ENCODE assay signal across 18 mouse cellular contexts in genomic region chr19:10665093-10665492, GRCm38 (mm10). TPM values are rescaled to one million over a fixed set of nuclear protein-coding genes. Genes with fewer than 3 reads are reported as not detected.
DNase-seq lines count a peak whose midpoint lies in the region; ATAC-seq and TF ChIP-seq lines count a peak whose summit lies in the region.
"Had no signal": no experiment of that assay in that cellular context is flagged by ENCODE, and none has a peak within 500 bp of the region (broad histone marks: within the 10 kb centered on the region; RNA-seq: fewer than 3 reads in every experiment).

No protein-coding gene starts in this region.

- H3K27me3 ChIP-seq in lung, postnatal 0 days (replicated peaks; ENCODE audit: insufficient read depth, low read length) = no peaks in the 10 kb centered on the region
- H3K27me3 ChIP-seq in forebrain, postnatal 0 days (ENCODE audit: insufficient read depth, low read length) = no peaks in the 10 kb centered on the region
- no peaks in the 10 kb centered on the region for H3K27me3 ChIP-seq in liver, postnatal 0 days (ENCODE audit: insufficient read depth, low read length)
- H3K27me3 ChIP-seq: heart, embryonic 13.5 days; kidney, embryonic 15.5 days; neural tube, embryonic 12.5 days had no signal

- no peaks in the 10 kb centered on the region for H3K4me1 ChIP-seq in lung, postnatal 0 days (ENCODE audit: insufficient read depth, low read depth, low read length)
- H3K4me1 ChIP-seq in forebrain, postnatal 0 days (ENCODE audit: insufficient read depth) = no peaks in the 10 kb centered on the region
- H3K4me1 ChIP-seq in liver, postnatal 0 days (ENCODE audit: insufficient read depth) = peaks cover 10% of the 10 kb centered on the region
- H3K4me1 ChIP-seq: embryonic facial prominence, embryonic 10.5 days; heart, embryonic 13.5 days; kidney, embryonic 15.5 days; neural tube, embryonic 12.5 days had no signal

- no peak overlapping the region for H3K4me3 ChIP-seq in lung, postnatal 0 days (ENCODE audit: low read depth, low read length)
- H3K4me3 ChIP-seq in forebrain, postnatal 0 days (ENCODE audit: low read depth, low read length) = no peak overlapping the region
- H3K4me3 ChIP-seq in liver, postnatal 0 days (ENCODE audit: low read depth, low read length) = no peak overlapping the region
- H3K4me3 ChIP-seq: embryonic facial prominence, embryonic 10.5 days; erythroblast, embryonic 14.5 days; heart, embryonic 13.5 days; kidney, embryonic 15.5 days; neural tube, embryonic 12.5 days had no signal

- TF ChIP-seq EP300 in lung, postnatal 0 days (IDR thresholded peaks at IDR 0.05) = no peak
- no peak for TF ChIP-seq EP300 in liver, postnatal 0 days (IDR thresholded peaks at IDR 0.05; ENCODE audit: low read depth)

- no peak for ATAC-seq in CD4-positive, CD25-positive, alpha-beta regulatory T cell, adult 4 months
- ATAC-seq in lung, postnatal 0 days = peak; percentile 55
- 0 out of 2 replicates have a peak, but pooled peaks have one; percentile 8 for ATAC-seq in forebrain, postnatal 0 days
- ATAC-seq in liver, postnatal 0 days = peak; percentile 22; the same call in 1 of the 2 replicates
- ATAC-seq: activated CD4-positive, CD25-positive, alpha-beta regulatory T cell, adult 4 months had no signal

- no peak overlapping the region for H3K27ac ChIP-seq in lung, postnatal 0 days (ENCODE audit: low read length)
- H3K27ac ChIP-seq in forebrain, postnatal 0 days (ENCODE audit: low read depth, low read length) = no peak overlapping the region
- H3K27ac ChIP-seq in liver, postnatal 0 days (ENCODE audit: low read depth) = peak overlapping the region; percentile 19; the same call in 1 of the 2 replicates
- H3K27ac ChIP-seq: embryonic facial prominence, embryonic 10.5 days; heart, embryonic 13.5 days; kidney, embryonic 15.5 days; neural tube, embryonic 12.5 days had no signal

- WGBS in lung, postnatal 0 days = 43% methylated on average over 3 of the region's 3 CpGs
- WGBS in forebrain, postnatal 0 days = 68% methylated on average over 3 of the region's 3 CpGs
- WGBS in liver, postnatal 0 days (ENCODE audit: insufficient replicate concordance) = 47% methylated on average over 3 of the region's 3 CpGs

- no peaks in the 10 kb centered on the region for H3K36me3 ChIP-seq in lung, postnatal 0 days (ENCODE audit: insufficient read depth, low read length)
- H3K36me3 ChIP-seq in forebrain, postnatal 0 days (ENCODE audit: insufficient read depth) = no peaks in the 10 kb centered on the region
- no peaks in the 10 kb centered on the region for H3K36me3 ChIP-seq in liver, postnatal 0 days (replicated peaks; ENCODE audit: insufficient read depth, low read length)
- H3K36me3 ChIP-seq: embryonic facial prominence, embryonic 10.5 days; heart, embryonic 13.5 days; kidney, embryonic 15.5 days; neural tube, embryonic 12.5 days had no signal

- no peak overlapping the region for H3K4me2 ChIP-seq in lung, postnatal 0 days (replicated peaks; ENCODE audit: low read depth, low read length)
- no peak overlapping the region for H3K4me2 ChIP-seq in forebrain, postnatal 0 days (ENCODE audit: low read depth)
- H3K4me2 ChIP-seq in liver, postnatal 0 days (ENCODE audit: low read depth, low read length) = no peak overlapping the region
- H3K4me2 ChIP-seq: heart, embryonic 13.5 days; kidney, embryonic 15.5 days; neural tube, embryonic 12.5 days had no signal

- DNase-seq in CD4-positive, CD25-positive, alpha-beta regulatory T cell, adult 2 months (ENCODE audit: low read depth, low spot score) = peak; percentile 9
- no peak for DNase-seq in lung, postnatal 0 days (ENCODE audit: low spot score)
- DNase-seq in lung, adult 18-20 months = no peak
- DNase-seq in forebrain, postnatal 0 days = no peak
- peak; percentile 56 for DNase-seq in liver, postnatal 0 days
- DNase-seq in cerebellum, postnatal 4 days (ENCODE audit: low spot score in 2 of 2) = no peak
- DNase-seq in urinary bladder, adult 2 months (ENCODE audit: low spot score) = no peak

- H3K9ac ChIP-seq in lung, postnatal 0 days (replicated peaks; ENCODE audit: low read depth) = no peak overlapping the region
- H3K9ac ChIP-seq in forebrain, postnatal 0 days = no peak overlapping the region
- no peak overlapping the region for H3K9ac ChIP-seq in liver, postnatal 0 days (replicated peaks)
- H3K9ac ChIP-seq: heart, embryonic 13.5 days; kidney, embryonic 15.5 days; neural tube, embryonic 12.5 days had no signal

- no peaks in the 10 kb centered on the region for H3K9me3 ChIP-seq in lung, postnatal 0 days (ENCODE audit: low read length)
- H3K9me3 ChIP-seq in forebrain, postnatal 0 days (ENCODE audit: low read length) = no peaks in the 10 kb centered on the region
- no peaks in the 10 kb centered on the region for H3K9me3 ChIP-seq in liver, postnatal 0 days (ENCODE audit: low read length)
- H3K9me3 ChIP-seq: embryonic facial prominence, embryonic 10.5 days; heart, embryonic 13.5 days; kidney, embryonic 15.5 days; neural tube, embryonic 12.5 days had no signal

- TF ChIP-seq CTCF in lung, postnatal 0 days (IDR thresholded peaks at IDR 0.05) = no peak
- no peak for TF ChIP-seq CTCF in forebrain, postnatal 0 days (IDR thresholded peaks at IDR 0.05; ENCODE audit: low read depth)
- TF ChIP-seq CTCF in liver, postnatal 0 days (IDR thresholded peaks at IDR 0.05; ENCODE audit: low read depth) = no peak

RNA-seq across cellular contexts. Expression of gene Pga5, which starts 12.8 kb away (rescaled TPM):
- polyA plus RNA-seq in CD4-positive, CD25-positive, alpha-beta regulatory T cell, adult 4 months (2017; shearing (Covaris generic)) = not detected
- not detected in 2 replicates for polyA plus RNA-seq in lung, postnatal 0 days (2015; fragmentation: Nextera tagmentation; extraction: Ambion mirVana)
- not detected in 2 replicates for total RNA-seq in forebrain, postnatal 0 days (2014; rRNA removed)
- not detected in 2 replicates for polyA plus RNA-seq in forebrain, postnatal 0 days (2015; fragmentation: Nextera tagmentation; extraction: Ambion mirVana)
- 0.07 TPM in 1 of 2 replicates, not detected in the other for polyA plus RNA-seq in liver, postnatal 0 days (2015; fragmentation: Nextera tagmentation; extraction: Ambion mirVana)
- 0.08 TPM in 1 of 2 replicates, not detected in the other for polyA plus RNA-seq in urinary bladder, adult 2 months (2012; rRNA removed)
- total RNA-seq: hematopoietic stem cell, adult 5-6 weeks; layer of hippocampus, adult 18-20 months; left cerebral cortex, adult 18-20 months had no signal
- polyA plus RNA-seq: activated CD4-positive, CD25-positive, alpha-beta regulatory T cell, adult 4 months; embryonic facial prominence, embryonic 10.5 days; erythroblast, embryonic 14.5 days; heart, embryonic 13.5 days; kidney, embryonic 15.5 days; limb, embryonic 11.5 days; neural tube, embryonic 12.5 days had no signal

RNA-seq across cellular contexts. Expression of gene Vps37c, which starts 23.4 kb away (rescaled TPM):
- 10 to 100 TPM; 14.5 to 15.7 TPM for polyA plus RNA-seq in CD4-positive, CD25-positive, alpha-beta regulatory T cell, adult 4 months (2017; shearing (Covaris generic))
- 23.4 and 25.2 TPM in 2 replicates for polyA plus RNA-seq in lung, postnatal 0 days (2015; fragmentation: Nextera tagmentation; extraction: Ambion mirVana)
- total RNA-seq in forebrain, postnatal 0 days (2014; rRNA removed) = 27.9 and 29.0 TPM in 2 replicates
- polyA plus RNA-seq in forebrain, postnatal 0 days (2015; fragmentation: Nextera tagmentation; extraction: Ambion mirVana) = 34.5 TPM in 2 replicates
- polyA plus RNA-seq in liver, postnatal 0 days (2015; fragmentation: Nextera tagmentation; extraction: Ambion mirVana) = 8.2 and 9.4 TPM in 2 replicates
- polyA plus RNA-seq in urinary bladder, adult 2 months (2012; rRNA removed) = 14.5 and 17.5 TPM in 2 replicates

RNA-seq across cellular contexts. Expression of gene Vwce, which starts 31.1 kb away (rescaled TPM):
- not detected for polyA plus RNA-seq in CD4-positive, CD25-positive, alpha-beta regulatory T cell, adult 4 months (2017; shearing (Covaris generic))
- 0.08 TPM in 1 of 2 replicates, not detected in the other for polyA plus RNA-seq in lung, postnatal 0 days (2015; fragmentation: Nextera tagmentation; extraction: Ambion mirVana)
- 1.5 and 1.7 TPM in 2 replicates for total RNA-seq in forebrain, postnatal 0 days (2014; rRNA removed)
- 0.44 and 0.88 TPM in 2 replicates for polyA plus RNA-seq in forebrain, postnatal 0 days (2015; fragmentation: Nextera tagmentation; extraction: Ambion mirVana)
- polyA plus RNA-seq in liver, postnatal 0 days (2015; fragmentation: Nextera tagmentation; extraction: Ambion mirVana) = 18.2 and 19.9 TPM in 2 replicates
- 0.07 and 0.12 TPM in 2 replicates for polyA plus RNA-seq in urinary bladder, adult 2 months (2012; rRNA removed)
- total RNA-seq: hematopoietic stem cell, adult 5-6 weeks had no signal

RNA-seq across cellular contexts. Expression of gene Tkfc, which starts 59.6 kb away (rescaled TPM):
- 10 to 100 TPM in 1 of 2 experiments, 1 to 10 TPM in 1; 9.2 to 12.7 TPM for polyA plus RNA-seq in CD4-positive, CD25-positive, alpha-beta regulatory T cell, adult 4 months (2017; shearing (Covaris generic))
- polyA plus RNA-seq in lung, postnatal 0 days (2015; fragmentation: Nextera tagmentation; extraction: Ambion mirVana) = 7.3 TPM in 2 replicates
- 8.8 and 12.8 TPM in 2 replicates for total RNA-seq in forebrain, postnatal 0 days (2014; rRNA removed)
- 19.3 and 22.7 TPM in 2 replicates for polyA plus RNA-seq in forebrain, postnatal 0 days (2015; fragmentation: Nextera tagmentation; extraction: Ambion mirVana)
- 82.1 and 133 TPM in 2 replicates for polyA plus RNA-seq in liver, postnatal 0 days (2015; fragmentation: Nextera tagmentation; extraction: Ambion mirVana)
- polyA plus RNA-seq in urinary bladder, adult 2 months (2012; rRNA removed) = 11.1 and 11.9 TPM in 2 replicates

RNA-seq across cellular contexts. Expression of gene Ddb1, which starts 60.0 kb away (rescaled TPM):
- polyA plus RNA-seq in CD4-positive, CD25-positive, alpha-beta regulatory T cell, adult 4 months (2017; shearing (Covaris generic)) = 100 to 1,000 TPM; 104 to 182 TPM
- polyA plus RNA-seq in lung, postnatal 0 days (2015; fragmentation: Nextera tagmentation; extraction: Ambion mirVana) = 178 and 181 TPM in 2 replicates
- 245 and 273 TPM in 2 replicates for total RNA-seq in forebrain, postnatal 0 days (2014; rRNA removed)
- polyA plus RNA-seq in forebrain, postnatal 0 days (2015; fragmentation: Nextera tagmentation; extraction: Ambion mirVana) = 130 and 145 TPM in 2 replicates
- 68.7 and 81.3 TPM in 2 replicates for polyA plus RNA-seq in liver, postnatal 0 days (2015; fragmentation: Nextera tagmentation; extraction: Ambion mirVana)
- 149 and 160 TPM in 2 replicates for polyA plus RNA-seq in urinary bladder, adult 2 months (2012; rRNA removed)

Comparison
In these comparisons a context has a peak if more than half of its experiments do, and no peak if none do; other contexts are left out.
1. DNase-seq: peak in CD4-positive, CD25-positive, alpha-beta regulatory T cell, adult 2 months (single experiment) and liver, postnatal 0 days (single experiment); none in lung, postnatal 0 days (single experiment), lung, adult 18-20 months (0 of 2), forebrain, postnatal 0 days (single experiment), cerebellum, postnatal 4 days (0 of 2) and urinary bladder, adult 2 months (single experiment).
2. RNA of gene Vwce, which starts 31.1 kb away (polyA plus RNA-seq): 18.2 to 19.9 TPM in liver, postnatal 0 days; 0.44 to 0.88 TPM in forebrain, postnatal 0 days, 0.07 to 0.12 TPM in urinary bladder, adult 2 months, 0.08 TPM in lung, postnatal 0 days and not detected in CD4-positive, CD25-positive, alpha-beta regulatory T cell, adult 4 months; every median in the first group is over 10 times any median in the second.